Mouse (Mus musculus) cerebellum, adult 9-10 months (tissue): ENCODE data around the gene Dohh.
A peak's percentile ranks its signal among the peaks of the same experiment; 100 is the strongest.

ENCODE experiments used
- DNase-seq: peaks from one replicate; pipeline ENCODE4 v3.0.0; 2022

The Dohh gene

DNA sequence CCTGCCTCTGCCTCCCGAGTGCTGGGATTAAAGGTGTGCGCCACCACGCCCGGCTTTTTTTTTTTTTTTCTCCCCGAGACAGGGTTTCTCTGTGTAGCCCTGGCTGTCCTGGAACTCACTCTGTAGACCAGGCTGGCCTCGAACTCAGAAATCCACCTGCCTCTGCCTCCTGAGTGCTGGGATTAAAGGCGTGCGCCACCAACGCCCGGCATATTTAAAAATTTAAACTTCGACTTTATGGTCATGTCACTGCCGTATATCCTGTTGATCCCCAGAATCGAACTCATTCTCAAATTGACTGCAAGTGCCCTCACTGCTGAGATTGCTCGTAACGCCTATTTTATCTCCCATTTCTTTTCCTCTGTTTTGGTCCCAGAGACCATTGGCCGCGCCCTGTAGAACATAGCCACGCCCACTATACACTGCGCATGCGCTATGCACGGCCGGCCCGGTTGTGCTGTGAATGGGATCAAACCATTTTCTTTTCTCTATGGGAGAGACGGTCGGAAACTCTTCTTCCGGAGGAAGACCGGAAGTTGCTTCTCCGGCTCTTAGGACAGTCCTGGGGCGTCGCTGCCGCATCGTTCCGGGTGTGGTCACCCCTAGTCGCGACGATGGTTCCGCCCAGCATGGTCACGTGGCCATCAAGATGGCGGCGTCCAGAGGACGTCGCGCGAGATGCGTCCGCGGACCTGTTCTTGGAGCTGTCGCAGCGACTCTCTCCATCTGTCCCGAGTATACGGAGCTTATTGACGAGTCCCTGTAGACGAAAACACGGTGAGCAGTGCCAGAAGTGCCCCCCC lies at the start of gene Dohh, which contains the start of gene Gm48551:
Gene Dohh (plus strand): TSS at position 627 of the 803 bp plus-strand sequence.
Gene Gm48551 (plus strand): TSS at position 665 of the 803 bp plus-strand sequence.
- peak; percentile 99 for DNase-seq

- no peak for DNase-seq
These were observed 48.6 kb upstream of the Dohh start for GRCm38 (mm10) chr10:81335393-81336340.

DNA sequence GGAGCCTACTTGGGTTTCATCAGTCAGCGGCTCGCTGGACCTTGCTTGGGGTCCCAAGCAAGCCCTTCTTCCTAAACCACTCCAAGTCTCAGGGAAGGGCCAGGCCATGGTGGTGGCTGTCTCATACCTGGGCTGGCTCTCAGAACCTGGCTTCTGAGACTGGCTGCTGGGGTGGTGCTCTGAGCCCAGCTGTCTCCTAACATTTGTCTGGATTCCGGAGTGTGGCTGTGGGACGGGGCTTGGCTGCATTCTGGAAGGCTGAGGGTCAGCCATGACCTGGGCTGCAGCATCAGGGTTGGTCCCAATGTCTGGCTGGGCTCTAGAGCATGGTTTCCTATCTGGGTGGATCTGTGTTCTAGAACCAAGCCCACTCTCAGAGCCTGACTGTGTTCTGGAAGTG lies 47.7 kb upstream of the Dohh start:
- DNase-seq, result no peak

- DNase-seq, result peak; percentile 32
These were observed 43.5 kb upstream of the Dohh start for GRCm38 (mm10) chr10:81340551-81341332.

- peak; percentile 65 for DNase-seq
These were observed 42.8 kb upstream of the Dohh start for GRCm38 (mm10) chr10:81341333-81341949.

DNA sequence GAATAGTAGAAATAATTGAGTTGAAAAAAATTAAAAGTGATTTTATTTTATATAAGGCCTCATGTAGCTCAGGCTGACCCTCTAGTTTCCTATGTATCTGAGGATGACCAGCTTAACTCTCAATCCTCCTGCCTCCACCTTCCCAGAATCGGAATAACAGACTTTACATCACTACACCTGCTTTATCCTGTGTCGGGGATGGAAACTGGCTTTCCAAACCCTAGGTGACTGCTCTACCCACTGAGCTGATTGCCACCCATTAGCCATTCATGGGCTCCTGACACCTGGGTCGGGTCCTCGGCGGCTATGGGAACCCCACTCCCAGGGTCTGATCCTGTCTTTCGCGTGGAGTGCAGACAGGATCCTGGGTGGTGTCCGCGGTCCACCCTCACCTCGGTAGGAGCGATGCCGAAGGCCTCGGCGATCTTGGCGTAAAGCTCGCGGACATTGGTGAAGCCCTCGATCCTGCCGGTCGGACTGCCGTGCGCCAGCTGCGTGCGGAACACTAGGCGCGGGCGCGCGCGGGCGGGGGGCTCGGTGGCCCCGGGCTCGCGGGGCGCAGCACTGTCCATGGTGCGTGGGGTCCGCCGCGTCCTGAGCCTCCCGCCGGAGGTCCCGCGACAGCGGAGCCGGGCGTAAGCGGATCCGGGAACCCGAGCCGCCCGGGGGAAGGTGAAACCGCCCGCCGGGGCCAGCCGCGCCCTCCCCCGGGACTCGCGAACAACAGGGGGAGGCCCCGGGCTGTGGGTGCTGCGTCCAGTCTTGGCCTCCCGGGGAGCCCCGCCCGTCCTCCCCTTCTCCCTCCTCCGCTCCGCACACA lies 41.3 kb upstream of the Dohh start, which contains the start of gene Gipc3:
Gene Gipc3 (minus strand): TSS at position 581 of the 820 bp plus-strand sequence.
- DNase-seq, result no peak

- peak; percentile 47 for DNase-seq
These were observed 39.6 kb upstream of the Dohh start for GRCm38 (mm10) chr10:81344421-81345161.

GRCm38 (mm10) chr10:81345162-81345534 lies 39.1 kb upstream of the Dohh start:
- no peak for DNase-seq

- DNase-seq, result peak; percentile 25
These were observed 37.7 kb upstream of the Dohh start for GRCm38 (mm10) chr10:81346453-81347067.

- peak; percentile 50 for DNase-seq
These were observed 35.1 kb upstream of the Dohh start for GRCm38 (mm10) chr10:81349146-81349545.

GRCm38 (mm10) chr10:81349961-81350350 lies 34.3 kb upstream of the Dohh start:
- DNase-seq, result peak; percentile 67

DNA sequence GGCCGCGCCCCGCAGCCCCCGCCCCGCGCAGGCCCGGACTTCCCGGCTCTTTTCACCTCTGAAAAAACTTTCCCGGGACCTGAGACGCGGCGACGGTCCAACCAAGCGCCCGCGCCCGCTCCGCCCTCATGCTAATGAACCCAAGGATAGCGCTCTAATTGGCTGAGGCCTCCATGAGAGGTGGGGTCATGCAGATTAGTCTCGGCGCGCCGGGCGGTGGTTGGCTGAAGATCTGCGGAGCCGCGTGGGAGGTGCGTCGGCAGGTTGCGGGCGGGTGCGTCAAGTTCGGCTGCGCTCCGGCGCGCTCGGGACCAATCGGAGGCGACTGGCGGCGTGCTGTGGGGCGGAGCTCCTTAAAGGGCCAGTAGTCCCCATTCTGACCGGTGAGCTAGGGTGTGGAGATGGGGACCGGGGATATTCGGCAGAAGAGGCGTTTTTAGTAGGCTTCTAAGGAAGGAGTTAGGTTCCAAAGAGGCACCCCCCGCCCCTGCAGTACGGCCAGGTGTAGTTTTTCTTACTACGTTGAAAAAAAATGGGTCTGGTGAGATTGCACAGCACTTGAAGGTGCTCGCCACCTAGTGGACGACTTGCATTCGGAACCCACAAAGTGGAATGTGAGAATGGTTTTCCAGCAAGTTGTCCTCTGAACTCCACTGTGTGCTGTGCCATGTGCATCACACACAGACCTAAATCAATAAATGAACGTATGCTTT lies 33.7 kb upstream of the Dohh start, which contains the start of gene Hmg20b:
Gene Hmg20b (minus strand): TSS at position 130 of the 713 bp plus-strand sequence.
- peak; percentile 99 for DNase-seq

DNA sequence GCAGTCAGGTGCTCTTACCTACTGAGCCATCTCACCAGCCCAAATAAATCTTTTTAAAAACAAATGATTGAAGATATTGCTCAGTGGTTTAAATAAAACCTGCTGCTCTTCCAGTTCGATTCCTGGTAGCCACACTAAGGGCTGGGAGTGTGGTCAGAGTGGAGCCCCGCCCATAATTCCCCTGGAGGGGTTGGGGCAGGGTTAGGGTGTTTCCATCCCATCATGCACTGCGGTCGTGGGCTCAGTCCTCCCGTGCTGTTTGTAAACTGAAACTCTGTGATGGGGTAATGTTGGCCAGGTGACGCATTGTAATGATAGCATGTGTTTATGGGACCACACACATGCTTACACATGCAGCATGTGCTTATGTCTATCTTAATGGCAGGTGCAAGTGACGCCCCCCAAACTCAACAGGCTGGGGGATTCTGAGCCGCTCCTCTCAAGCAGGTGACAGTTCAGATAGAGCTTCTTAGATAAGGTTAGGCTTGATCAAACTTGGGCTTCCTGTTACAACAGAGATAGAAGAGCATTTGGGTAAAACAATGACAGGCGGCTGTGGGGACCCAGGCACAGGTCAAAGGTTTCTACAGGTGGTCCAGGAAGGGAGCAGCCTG lies 32.4 kb upstream of the Dohh start:
- DNase-seq, result peak; percentile 51

DNA sequence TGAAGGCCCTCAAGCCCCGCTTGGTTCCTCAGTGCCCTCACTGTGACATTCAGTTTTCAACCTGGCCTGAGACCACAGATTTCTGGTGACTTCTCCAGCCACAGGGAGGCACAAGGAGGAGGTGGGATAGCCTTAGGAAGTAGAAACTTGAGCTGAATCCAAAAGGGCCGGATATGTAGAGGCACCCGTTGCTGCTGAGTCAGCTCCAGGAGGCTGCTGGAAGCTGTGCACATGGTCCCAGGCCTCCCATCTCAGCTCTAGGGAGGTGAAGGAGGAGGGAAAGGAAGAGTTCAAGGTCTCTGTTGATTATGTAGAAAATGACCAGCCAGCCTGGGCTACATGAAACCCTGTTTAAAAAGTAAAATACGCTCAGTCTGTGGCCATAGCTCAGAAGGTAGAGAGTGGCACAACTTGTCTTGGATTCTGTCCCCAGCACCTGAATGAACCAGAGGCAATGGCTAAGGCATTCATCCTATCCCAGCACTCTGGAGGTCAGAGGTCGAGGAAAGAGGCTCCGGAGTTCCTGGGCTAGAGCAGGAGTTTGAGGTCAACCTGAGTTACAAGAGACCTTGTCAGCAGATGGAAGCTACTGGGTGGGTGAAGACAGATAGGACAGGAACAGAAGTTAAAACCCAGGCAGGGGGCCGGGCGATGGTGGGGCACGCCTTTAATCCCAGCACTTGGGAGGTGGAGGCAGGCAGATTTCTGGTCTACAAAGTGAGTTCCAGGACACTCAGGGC lies 29.3 kb upstream of the Dohh start:
- DNase-seq, result peak; percentile 38

- DNase-seq, result peak; percentile 27
These were observed 28.7 kb upstream of the Dohh start for GRCm38 (mm10) chr10:81355533-81355932.

DNA sequence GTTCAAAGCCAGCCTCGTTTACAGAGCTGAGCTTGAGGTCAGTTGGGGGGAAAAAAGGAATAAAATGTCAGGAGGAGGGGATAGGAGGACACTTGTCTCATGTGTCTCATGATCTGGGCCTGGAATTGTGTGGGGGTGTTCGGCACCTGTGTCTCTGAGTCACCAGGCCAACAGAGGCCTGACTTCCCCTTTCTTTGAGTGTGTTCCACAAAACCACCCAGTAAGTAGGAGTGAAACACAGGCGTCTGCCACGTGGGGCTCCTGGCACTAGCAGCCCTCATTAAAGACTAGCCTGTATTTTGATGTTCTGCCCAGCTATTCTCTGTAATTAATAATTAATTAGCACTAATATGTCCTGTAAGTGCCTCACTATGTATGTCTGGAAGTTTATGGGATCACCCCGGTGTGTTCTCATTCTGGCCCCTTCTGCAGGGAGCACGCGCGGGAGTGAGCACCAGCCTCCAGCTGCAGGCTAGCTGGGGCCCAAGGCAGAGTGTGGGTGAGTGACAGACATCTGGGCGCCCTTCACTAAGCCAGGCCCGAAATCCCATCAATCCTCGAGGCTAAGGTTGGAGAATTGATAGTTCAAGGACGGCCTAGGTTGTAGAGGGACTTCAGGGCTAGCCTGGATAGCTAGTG lies 27.8 kb upstream of the Dohh start:
- peak; percentile 43 for DNase-seq
